Mouse (Mus musculus) urinary bladder, postnatal 25 days (tissue): ENCODE measurements around the gene Simc1.
A peak's percentile ranks its signal among the peaks of the same experiment; 100 is the strongest.

ENCODE experiments used
- DNase-seq: peaks from one replicate; pipeline ENCODE4 v3.0.0; 2022; ENCODE audit warnings: low spot score

The Simc1 gene

DNA sequence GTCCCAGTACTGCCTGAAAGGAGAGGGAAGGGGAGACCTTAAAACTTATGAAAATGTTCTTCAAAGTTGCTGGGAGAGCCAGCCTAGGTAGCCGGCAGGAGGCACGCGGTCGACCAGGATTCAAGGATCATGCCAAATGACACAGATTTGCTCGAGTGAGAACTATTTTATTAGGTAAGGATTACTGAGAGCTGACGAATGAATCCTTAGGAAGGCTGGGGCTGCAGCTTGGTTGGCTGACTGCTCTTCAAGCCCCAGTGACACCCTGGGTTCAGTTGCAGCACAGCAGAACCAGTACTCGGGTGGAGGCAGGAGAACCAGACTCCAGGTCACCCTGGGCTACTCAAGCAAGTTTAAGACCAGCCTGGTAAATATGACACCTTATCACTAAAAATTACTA lies 44.5 kb downstream of the Simc1 start:
- DNase-seq = no peak

DNA sequence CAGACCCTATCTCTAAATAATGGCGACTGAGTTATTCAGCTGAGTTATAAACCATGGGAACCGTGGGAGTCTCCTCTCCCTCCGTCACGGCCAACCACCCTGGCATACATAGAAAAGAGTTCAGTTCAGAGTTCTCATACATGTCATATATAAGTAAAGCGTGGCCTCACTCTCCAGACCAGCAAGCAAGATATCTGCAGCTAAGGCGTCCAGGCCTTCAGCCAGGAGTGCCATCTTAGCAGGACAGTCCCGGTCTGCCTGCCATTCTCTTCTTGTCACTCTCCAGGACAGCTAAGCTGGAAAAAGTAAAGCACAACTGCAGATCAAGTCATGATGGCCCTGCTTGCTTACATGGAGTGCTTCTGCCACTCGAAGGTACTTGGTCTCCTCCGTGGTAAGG lies 52.6 kb downstream of the Simc1 start:
- no peak for DNase-seq

DNA sequence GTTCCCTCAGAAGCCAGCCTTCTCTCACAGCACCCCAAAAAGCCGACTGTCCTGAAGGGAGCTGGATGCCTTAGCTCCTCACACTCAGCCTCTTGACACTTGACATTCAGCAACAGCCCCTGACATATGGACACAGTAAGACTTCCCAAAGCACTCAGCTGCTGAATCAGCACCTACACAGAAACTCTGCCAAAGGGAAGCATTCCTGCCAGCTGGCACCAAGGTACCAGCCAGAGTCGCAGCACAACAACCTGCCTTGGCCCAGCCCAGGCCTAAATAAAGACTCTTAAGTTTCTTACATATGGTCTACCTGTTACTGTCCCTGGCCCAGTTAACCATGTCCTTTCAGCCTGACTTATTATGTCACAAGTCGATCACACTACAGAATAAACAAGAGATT lies 53.2 kb downstream of the Simc1 start:
- no peak for DNase-seq

DNA sequence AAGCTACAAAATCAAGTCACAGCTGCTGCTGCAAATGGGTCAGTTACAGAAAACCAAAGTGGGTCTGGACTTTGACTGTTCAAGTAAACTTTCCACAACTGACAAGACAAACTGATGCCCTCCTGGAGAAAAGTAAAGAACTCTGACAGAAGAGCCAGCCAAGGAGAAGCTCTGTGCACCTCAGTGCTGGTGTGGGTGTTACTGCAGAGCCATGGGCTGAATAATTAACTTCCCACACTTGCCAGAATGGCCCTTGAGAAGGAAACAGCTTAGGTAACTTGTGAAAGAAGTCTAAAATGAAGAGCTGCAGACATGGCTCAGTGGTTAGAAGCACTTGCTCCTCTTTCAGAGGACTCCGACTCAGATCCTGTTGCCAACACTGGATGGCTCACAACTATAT lies 54.1 kb downstream of the Simc1 start:
- DNase-seq = no peak

DNA sequence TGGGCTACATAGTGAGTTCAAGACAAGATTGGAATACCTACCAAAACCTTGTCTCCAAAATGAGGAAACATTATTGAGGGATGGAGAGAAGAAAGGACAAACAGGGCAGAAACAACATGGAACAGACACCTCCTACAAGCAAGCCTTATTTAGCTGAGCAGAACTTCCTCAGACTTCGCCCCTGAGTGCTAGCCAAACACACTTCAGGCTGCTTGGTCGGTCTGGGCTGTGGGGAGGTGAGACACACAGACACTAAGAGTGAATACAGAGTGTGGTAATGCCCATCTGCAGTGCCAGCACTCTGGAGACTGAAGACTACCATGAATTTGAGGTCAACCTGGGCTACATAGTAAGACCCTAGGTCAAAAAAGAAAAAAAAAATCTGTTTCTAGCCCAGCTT lies 56.1 kb downstream of the Simc1 start:
- no peak for DNase-seq

DNA sequence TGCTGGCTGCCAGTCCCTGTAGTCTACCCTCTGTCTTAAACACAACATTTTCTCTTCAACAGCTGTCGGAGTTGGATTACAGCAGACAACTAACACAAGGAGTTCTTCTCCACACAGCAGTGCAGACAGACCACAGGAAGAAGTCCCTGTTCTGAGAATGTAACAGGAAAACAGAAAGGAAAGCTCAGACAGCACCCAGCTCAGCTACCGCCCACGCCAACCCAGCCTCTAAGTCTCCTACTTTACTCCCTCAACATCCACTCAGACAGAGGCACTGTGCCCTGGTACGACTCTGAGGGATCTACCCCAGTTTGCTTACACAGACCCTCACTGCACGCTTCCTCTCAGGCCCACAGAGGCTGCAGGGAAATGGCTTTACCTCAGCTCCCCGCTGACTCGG lies 57.0 kb downstream of the Simc1 start:
- DNase-seq = no peak

DNA sequence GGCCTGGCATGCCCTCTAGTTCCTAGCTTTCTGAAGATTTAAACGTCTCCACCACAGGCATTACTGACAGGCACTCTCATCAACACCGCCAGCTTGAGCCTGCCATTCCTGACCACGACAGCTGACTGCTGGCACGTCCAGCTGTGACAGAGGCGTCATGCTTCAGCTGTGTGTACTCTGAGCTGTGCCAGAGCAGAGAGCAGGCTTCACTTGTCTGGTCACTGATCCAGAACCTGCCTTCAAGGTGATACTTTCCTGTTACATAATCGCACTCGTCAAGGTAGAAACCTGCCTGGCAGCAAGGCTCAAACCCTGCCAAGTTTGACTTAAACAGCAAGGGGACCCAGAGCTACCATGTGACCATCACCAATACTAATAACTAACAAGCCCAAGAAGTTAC lies 59.0 kb downstream of the Simc1 start:
- DNase-seq = no peak

DNA sequence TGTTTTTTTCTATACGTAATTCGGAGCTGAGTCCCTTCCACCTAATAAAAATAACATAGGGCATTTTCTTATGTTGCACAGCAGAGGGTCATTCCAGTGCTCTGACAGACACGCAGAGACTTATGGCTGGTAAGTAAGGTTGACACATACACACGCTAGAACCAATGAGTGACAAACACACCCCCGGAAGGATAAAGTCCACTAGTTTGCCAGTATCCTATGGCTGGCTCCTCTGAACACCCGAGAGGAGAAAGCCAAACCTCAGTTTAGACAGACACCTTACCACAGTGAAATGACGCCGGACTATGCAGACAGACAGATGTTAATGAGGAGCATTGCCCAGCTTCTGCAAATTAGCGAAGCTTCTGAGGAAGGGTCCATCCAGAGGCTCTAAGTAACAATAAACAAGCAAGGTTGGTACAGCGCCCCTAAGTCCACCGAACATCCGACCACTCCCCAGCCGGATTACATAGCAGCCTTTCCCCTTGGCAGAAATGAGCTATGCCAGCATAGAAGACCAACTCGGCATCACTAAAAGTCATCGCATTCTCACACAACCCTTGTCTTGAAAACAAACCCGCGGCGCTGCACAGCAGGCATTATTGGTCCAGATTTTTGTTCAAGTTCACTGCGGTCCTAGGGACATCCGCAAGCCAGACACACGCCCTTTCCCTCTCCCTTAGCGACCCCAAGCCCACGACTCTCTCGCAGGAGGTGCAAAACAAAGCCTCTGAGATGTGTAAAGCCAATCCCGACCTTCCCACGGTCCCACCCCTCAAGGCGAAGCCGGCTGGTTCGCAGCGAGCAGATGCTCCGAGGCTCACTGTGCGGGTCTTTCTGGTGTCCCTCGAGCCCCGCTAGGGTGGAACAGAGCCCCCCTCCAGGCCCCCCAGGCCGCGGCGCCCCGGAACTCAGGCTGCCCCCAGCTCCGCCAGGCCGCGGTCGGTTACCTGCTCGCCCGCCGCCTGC lies 60.9 kb downstream of the Simc1 start:
- DNase-seq = no peak

DNA sequence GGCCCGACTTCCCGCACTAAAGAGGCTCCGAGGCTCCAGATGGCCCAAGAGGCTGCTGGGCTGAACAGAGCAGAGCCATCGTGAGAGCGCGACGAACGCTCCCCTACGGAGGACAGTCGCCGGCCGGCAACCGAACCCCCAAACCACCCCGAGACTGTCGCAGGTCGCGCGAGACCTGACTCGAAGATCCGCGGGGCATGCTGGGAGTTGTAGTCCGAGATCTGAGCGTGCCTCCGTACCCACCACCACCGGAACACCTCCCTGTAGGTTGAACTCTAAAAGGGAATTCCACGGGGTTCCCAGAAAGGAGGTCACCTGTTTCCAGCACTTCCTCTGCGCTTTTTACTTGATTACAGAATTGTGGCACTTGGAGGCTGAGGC lies 61.6 kb downstream of the Simc1 start, which contains the start of gene 4833439L19Rik:
Gene 4833439L19Rik (minus strand): TSS at position 235 of the 381 bp plus-strand sequence.
- DNase-seq = peak; percentile 94

DNA sequence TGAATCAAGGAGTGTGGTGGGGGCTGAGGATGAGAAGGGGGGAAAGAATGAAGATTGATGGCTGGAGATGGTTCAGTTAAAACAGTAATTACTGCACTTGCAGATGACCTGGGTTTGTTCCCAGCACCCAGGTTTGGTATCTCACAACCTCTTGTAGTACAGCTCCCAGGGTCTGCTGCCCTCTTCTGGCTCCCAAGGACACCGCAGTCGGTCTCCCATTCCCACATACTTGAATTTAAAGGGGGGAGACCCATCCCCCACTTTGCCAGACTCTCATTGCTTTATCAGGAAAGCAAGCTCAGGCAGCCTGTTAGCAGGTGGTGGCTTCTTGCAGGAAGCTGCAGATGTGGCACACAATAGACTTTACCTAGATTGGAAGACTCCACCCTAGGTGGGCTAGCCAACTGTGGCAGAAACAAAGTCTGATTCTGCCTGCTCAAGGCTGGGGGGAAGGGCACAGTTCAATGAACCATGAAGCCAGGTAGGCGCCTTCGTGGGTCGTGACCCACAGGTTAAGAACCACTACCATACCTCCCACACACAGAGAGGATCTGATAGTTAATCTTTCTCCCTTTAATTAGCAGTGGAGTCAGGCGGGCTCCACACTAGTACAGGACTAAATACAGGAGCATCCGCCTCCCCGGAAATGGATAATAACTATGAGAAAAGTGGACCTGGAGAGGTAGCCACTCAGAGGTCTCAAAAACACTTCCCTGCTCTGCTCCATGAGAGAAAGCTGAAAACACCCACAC lies 62.2 kb downstream of the Simc1 start:
- DNase-seq = peak; percentile 38

DNA sequence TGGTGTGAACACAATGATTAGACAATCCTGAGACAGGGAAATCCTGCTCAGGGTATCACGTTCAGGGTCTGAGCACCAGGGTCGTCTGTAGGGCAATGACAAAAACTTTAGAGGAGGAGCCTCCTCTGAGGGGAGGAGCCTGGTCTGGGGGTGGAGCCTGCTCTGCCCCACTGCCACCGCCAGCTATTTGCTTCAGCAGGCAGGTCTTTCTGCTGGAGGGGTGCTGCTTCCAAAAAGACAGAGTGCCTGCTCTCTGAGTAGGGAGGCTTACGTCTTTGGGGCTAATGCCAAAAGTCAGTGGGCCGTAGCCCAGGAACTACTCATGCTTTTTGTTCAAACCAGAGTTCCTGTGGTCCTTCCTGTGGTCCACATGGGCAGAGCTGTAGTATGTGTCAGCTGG lies 64.8 kb downstream of the Simc1 start:
- DNase-seq = no peak

DNA sequence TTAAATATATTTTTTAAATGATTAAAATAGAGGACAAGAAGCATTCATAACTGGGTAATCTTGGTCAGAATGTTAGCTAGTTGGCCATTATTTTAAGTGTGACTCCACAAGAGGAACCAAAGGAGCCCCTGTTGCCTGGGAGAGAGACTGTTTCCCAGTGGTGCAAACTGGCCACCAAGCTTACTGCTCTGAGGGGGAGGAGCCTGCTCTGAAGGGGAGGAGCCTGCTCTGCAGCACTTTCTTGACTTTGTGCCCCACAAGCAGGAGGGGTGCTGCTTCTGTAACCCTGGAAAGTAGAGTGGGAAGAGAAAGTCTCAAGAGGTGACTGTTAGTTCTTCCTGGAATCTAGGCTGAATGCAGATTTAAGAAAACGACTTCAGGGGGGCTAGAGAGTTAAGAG lies 65.7 kb downstream of the Simc1 start:
- no peak for DNase-seq

DNA sequence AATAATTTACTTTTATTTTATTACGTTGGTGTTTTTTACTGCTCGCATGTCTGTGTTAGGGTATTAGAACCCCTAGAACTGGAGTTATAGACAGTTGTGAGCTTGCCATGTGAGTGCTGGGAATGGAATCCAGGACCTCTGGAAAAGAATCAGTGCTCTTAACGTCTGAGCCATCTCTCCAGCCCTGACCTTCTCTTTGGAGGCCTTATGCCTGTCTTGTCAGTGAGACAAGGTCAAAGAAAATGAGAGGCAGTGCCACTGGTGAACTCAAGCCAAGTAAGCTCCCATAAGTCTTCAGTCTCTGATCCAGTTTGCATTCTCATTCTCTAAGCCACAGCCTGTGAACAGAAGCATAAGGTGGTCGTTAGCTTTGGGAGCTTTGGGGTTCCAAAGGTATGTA lies 67.2 kb downstream of the Simc1 start:
- DNase-seq = no peak

DNA sequence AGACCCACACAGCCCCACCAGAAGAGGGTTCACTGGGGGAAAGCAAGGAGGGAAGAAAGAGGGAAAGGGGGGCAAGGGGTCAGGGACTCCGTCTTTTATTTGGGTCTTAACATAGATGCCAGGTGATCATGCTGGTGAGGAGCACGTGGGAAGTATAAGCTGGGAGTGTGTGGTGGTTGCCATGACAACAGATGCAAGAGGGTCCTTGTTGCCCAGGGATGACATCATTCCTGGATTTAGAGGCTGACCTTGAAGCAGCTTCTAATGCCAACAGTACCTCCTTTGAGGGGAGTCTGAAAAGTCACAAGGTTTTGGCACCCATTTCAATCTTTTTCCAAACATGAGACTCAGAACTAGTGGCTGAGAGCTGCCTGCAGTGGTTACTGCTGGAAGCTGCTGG lies 68.1 kb downstream of the Simc1 start:
- no peak for DNase-seq

DNA sequence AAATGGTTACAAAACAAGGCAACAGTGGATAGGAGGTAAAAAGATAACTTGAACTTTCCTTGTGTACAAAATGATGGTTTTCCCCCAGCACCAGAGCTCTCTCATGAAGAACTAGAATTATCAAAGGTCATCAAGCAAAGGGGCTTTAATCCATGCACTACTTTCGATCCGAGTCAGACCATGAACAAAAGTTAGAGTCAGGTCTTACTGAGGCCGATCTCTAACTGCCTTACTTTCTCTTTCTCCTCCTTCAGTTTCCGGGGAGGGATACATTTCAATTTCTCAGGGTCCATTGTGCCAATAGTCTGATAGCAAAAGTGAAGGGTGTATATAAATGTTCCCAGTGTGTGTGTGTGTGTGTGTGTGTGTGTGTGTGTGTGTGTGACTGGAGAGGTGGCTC lies 69.0 kb downstream of the Simc1 start:
- DNase-seq = no peak

DNA sequence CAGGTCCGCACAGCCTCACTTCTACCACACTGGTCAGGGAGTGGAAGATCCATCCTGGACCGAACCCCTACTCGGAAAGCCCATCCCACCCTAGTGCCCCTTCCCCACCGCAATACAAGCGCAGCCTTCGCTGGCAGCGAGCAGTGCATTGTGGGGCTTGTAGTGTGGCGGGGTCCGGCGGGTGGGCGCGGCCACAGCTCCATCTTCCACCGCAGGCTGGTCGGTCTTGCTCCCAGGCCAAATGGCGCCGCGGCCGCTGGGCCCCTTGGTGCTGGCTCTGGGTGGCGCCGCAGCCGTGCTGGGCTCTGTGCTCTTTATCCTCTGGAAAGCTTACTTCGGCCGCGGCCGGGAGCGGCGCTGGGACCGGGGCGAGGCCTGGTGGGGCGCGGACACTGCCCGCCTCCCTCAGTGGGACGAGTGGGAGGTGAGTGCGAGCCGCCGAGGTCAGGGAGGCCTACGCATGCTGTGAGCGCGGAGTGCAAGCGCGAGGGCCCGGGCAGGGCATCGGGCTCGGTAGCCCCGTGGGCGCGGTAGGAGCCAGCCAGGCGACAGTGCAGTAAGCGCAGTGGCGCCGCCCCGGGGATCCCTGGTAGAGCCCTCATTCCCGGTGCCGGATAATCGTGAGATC lies 71.4 kb downstream of the Simc1 start, which contains the start of gene Arl10:
Gene Arl10 (plus strand): TSS at position 162 of the 628 bp plus-strand sequence.
- peak; percentile 72 for DNase-seq

DNA sequence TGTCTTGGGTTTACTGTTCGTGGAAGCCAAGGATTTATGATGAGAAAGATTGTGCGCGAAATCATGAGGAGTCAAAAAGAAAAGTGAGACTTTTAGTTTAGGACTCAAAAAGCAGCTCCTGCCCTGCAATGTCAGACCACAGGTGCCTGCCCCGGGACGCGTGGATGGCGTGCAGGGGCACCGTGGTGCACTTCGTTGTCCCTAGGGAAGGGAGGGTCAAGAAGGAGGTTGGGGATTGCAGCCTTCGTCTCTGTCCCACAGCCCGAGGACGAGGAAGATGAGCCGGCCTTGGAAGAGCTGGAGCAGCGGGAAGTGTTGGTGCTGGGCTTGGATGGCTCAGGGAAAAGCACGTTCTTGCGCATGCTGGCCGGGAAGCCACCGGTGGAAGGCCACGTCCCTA lies 71.9 kb downstream of the Simc1 start:
- DNase-seq = peak; percentile 30

DNA sequence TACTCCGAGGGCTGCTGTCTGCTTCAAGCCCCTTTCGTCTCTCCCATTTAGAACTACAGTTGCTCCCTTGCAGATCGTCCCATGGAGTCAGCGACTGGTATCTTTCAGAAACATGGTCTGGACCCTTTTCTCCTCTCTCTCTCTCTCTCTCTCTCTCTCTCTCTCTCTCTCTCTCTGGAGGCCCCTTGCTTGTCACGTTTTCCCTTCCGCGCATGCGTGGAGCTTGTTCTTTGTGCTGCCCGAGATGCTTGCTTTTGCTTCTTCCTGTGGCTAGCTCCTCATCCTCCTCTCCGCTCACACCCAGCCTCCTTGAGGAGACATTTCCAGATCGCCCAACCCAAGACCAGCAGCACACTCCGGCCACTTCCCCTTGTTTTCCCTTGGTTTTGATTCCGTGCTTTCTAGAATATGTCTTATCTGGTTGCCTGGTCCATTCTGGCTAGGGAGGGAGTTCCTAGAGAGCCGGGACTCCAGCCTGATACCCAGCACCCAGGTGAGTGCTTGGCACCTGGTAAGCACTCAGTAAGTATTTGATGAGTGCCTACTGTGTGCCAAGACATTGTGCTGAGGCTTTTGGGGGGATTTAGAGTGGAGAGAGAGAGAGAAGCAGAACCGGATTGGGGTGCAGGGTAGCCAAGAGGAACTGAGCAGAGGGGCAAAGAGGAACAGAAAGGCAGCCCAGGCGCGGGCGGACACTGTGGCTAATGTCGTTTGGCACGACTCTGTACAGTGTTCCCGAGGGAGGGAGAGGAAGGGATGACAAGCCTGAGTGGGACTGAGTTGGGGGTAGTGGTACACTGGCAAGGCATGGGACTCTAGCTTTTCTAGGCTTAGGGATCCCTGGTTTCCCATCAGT lies 74.3 kb downstream of the Simc1 start:
- DNase-seq = no peak

DNA sequence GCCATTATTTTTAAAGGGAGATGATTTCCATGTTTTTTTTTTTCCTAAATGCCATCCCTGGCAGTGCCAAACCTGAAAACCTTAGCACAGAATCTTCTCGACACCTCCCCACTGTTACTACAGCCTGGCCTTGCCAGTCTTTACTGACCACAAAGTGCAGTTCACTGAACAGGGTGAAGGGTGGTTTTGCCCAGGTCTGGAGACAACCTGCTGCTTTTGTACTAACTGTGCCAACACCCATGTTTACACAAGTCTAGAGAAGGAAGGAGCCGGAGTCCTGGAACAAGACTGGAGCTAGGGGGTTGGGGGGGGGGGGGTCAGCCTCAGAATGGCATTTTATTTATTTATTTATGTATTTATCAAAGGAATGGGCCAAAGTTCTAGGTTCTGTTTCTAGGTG lies 77.8 kb downstream of the Simc1 start:
- no peak for DNase-seq

DNA sequence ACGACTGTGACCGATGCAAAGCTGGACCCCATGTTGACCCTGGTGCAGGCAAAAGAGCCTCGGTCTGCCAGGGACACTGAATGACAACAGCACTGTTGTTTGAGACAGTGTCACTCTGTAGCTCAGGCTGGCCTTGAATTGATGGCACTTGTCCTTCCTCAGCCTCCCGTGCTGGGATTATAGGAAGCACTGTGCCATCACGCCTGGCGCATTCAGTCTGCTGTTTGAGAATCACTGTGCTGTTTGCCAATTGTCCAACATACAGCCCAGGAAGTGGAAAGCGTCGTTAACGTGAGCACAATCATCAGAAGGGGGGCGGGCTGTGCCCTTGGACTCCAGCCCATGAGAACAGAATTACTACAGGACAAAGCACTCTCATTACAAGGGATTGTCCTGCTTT lies 78.5 kb downstream of the Simc1 start:
- no peak for DNase-seq

DNA sequence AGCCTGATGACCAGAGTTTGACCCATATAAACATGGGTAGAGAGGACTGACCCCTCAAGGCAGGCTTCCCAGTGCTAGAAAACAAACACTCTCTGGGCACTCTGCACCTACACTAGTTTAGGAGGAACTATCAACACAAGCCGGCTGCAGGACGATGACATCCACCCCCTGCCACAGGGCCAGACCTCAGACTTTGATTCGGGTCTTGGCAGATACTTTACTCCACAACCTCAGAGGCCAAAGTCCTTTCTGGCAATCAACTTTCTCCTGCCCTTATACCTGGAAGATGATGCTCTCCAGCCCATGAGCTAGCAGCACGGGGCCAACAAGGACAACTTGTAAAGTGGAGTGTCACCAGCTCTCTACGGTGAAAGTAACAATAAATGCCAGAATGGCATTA lies 79.3 kb downstream of the Simc1 start:
- no peak for DNase-seq

DNA sequence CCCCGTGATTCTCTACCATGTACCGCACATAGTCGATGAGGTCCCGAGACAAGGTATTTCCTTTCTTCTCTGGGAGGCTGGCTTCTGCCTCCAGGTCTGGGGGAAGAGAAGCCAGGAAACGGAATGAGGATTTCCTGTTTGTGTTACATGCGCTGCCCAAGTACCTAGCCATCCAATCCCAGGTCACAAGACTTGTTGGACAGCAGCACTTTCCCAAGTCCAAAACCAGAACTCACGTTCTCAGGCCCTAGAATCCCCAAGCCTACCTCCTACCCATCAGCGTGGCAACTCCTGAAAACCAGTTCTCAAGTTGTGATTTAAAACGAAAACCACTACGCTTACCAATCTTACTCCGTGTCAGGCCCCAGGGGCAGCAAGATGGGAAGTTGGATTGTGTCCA lies 82.3 kb downstream of the Simc1 start:
- no peak for DNase-seq
